Mouse (Mus musculus): ENCODE data around the gene Trappc2.

Gene Trappc2

DNA sequence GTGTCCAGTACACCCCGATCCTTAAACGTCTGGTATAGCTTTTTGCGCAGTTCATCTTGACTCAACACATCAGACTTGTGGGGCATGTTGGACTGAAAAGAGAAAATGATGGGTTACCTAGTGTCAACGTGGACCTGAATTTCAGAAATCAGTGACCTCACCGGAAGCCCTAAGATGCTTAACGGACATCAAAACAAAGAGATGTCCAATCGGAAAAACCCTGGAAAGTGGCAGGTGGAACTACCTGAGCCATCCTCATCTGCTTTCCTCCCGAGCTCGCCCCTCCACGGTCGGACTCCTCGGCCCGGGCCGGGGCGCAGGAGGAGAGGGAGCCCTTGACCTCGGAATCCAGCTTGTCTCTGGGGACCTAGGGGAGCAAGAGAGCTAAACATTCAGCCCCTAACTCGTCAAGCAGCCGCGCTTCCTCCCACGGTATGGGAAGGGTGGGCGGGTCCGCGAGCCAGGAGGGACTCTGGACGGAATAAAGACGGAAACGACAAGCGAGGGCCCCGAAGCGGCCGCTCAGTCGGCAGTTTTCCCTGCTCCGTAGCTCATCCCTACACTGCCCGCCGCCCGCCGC is at the start of gene Trappc2:
Gene Trappc2 (plus strand): TSS at position 539 of the 580 bp plus-strand sequence.
- DNase-seq (ENCODE audit: low spot score) = no peak

DNA sequence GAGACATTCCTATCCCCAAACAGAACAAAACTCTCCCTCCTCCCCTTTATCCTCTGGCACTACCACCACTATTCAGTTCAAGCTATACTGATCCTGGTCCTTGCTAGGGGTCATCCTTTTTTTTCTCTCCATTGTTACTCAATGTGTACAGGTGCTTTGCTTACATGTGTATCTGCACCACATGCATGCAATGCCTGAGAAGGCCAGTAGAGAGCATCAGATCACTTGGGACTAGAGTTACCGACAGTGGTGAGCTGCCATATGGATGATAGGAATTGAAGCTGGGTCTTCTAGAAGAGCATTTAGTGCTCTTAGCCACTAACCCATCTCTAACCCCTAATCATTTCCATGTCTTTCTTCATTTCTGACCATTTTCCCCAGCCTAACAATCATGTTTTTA is 46.6 kb upstream of the Trappc2 start:
- DNase-seq (ENCODE audit: low spot score) = no peak

DNA sequence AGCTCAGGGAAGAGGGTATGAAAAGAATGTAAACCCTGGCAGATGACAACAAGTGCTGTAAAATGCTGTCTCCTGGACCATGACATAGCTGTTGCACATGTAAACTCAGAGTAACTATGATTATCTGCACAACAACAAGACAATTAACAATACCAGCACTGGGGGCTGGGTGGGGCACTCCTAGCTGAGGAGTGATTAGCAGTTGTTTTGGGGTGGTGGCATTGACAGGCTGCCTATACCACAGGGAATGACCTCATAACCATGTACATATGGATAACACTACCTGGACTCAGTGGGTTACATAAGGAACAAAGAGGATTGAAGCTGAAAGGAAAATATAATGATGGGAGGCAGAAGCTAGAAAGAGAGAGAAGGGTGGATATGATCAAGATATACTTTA is 32.5 kb upstream of the Trappc2 start:
- no peak for DNase-seq (ENCODE audit: low spot score)

GRCm38 (mm10) chrX:166416196-166416595 is 24.2 kb upstream of the Trappc2 start:
- DNase-seq (ENCODE audit: low spot score) = peak; percentile 51

GRCm38 (mm10) chrX:166434812-166435211 is 5.6 kb upstream of the Trappc2 start:
- peak; percentile 9 for DNase-seq (ENCODE audit: low spot score)

GRCm38 (mm10) chrX:166440616-166441063 is 266 bp downstream of the Trappc2 start, which contains the start of gene Ofd1:
Ofd1 (minus strand) TSS chrX:166440704.
- peak; percentile 94 for DNase-seq (ENCODE audit: low spot score)

- no peak for DNase-seq (ENCODE audit: low spot score)
Measured at GRCm38 (mm10) chrX:166444552-166444951, 4.2 kb downstream of the Trappc2 start.

DNA sequence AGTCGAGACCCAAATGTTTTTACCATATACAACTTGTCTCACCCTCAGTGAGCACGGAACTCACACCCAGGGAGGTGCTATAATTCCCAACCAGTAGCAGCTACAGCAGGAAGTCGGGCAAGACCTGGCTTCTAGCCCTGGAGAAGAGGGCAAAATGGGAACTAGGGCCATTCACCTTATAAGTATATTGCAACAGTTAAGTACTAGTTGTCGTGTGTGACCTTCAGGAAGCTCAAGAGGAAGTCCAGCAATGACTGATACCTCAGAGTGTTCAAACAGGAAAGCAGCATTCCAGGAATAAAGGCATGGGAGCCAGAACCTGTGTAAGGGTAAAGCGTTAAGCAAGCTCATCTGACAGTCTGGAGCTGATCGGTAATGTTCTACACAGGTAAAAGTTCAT is 13.2 kb downstream of the Trappc2 start:
- DNase-seq (ENCODE audit: low spot score) = no peak

DNA sequence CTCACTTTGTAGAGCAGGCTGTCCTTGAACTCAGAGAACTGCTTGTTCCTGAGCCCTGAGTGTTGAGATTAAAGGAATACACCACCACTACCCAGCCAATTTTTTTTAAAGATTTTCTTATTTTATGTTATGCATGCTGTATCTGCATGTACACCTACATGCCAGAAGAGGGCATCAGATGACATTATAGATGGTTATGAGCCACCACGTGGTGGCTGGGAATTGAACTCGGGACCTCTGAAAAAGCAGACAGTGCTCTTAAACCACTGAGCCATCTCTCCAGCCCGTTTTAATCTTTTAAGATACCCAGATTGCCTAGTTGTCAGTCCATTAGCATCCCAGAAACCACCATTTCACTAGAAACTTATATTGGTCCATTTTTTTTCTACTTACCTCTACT is 14.0 kb downstream of the Trappc2 start:
- DNase-seq (ENCODE audit: low spot score) = no peak

GRCm38 (mm10) chrX:166455525-166455924 is 15.2 kb downstream of the Trappc2 start:
- DNase-seq (ENCODE audit: low spot score) = no peak

- DNase-seq (ENCODE audit: low spot score) = no peak
Measured at GRCm38 (mm10) chrX:166468321-166468720, 27.9 kb downstream of the Trappc2 start.

DNA sequence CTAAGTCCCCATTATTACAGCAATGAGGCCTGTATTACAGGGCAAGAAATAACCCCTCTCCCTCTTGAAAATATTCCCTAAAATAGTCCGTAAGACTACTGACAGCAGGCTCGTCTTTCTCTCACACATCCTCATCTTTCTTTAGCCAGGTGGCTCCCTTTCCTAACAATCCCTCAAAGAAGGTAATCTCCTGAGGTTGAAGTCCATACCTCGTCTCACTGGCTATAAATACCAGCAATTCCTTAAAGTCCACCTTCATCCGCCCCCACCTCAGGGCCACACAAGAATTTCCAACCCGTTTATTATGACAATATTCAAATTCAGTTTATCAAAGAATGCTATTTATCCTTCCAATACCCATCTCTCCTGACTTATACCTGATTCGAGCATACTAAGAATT is 32.2 kb downstream of the Trappc2 start:
- DNase-seq (ENCODE audit: low spot score) = no peak

DNA sequence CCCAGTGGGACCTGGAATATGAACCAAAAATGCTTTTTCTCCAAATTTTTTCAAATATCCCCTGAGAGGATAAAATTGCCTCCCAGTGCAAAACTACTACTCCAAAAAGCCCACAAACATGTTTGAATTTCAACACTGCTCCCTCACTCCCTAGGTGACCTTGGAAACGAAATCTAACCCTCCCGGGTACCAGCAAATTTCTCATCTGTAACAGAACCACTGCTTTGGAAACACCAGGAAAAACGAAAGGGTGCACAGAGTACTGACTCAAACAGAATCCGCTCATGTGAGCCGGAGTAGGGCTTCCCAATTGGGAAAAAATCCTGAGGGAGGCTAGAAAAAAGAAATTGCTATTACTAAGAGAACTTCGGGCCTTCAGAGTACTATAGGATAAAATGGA is 37.0 kb downstream of the Trappc2 start:
- DNase-seq (ENCODE audit: low spot score) = no peak

DNA sequence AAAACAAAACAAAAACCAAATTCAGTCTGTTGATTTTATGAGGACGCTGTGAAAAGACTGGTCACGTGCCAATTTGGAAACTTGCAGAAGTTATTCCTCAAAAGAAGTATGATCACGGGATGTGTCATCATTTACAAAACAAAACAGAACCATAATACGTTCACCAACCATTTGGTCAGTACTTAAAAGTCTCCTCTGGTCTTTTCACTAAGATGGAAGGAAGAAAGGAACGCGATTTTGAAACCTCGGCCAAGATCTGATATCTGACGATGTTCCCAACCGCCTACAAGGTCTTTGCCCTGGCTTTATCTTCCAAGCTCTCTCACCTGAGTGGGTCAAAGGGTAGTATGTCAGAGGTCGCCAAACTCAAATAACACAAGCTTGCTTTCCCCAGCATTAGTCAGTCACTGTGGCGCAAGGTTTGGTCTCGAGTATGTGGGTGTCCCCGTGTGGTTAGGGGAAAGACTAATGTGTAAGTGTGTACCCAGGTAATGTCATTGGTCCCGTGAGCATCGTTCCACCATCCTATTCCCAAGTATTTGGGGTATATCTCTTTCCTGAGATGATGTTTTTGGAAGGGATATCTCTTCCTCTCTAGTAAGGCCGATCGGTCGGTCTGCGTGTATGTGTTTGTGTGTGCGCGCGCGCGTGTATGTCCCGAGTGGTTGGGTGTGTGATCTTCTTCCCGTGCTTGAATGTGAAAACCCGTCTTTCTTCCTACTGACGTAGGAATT is 38.4 kb downstream of the Trappc2 start:
- DNase-seq (ENCODE audit: low spot score) = peak; percentile 5

- peak; percentile 89 for DNase-seq (ENCODE audit: low spot score)
Measured at GRCm38 (mm10) chrX:166479365-166479983, 39.1 kb downstream of the Trappc2 start, which contains the start of gene Rab9. Rab9 (minus strand) TSS chrX:166479867.

DNA sequence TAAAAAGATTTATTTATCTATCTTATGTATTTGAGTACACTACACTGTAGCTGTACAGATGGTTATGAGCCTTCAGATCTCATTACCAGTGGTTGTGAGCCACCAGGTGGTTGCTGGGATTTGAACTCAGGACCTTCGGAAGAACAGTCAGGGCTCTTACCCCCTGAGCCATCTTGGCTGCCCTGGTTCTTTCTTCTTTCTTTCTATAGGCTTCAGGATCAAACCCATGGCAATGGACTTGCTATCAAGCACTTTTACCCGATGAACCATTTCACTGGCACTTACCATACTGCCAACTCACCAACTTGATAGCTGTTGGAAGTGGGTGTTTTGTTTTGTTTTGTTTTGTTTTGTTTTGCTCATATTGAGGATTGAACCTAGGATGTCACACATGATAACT is 54.7 kb downstream of the Trappc2 start:
- DNase-seq (ENCODE audit: low spot score) = no peak

DNA sequence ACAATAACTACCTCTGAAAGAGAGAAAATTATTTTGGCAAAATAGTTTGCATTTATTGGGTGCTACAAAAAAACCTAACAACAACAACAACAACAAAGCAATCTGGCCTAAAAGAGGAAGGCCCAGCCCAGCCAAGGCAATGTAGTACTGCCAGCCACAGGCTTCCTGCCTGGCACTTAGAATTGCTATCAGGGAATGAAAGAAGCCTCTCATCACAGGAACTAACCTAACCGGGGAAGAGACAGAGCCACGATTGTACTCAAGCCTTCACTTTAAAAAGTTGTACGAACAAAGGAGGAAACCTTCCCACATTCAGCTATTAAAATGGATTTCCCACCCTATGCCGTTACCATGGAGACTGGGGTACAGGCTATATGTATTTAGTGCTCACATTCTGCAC is 57.4 kb downstream of the Trappc2 start:
- no peak for DNase-seq (ENCODE audit: low spot score)

DNA sequence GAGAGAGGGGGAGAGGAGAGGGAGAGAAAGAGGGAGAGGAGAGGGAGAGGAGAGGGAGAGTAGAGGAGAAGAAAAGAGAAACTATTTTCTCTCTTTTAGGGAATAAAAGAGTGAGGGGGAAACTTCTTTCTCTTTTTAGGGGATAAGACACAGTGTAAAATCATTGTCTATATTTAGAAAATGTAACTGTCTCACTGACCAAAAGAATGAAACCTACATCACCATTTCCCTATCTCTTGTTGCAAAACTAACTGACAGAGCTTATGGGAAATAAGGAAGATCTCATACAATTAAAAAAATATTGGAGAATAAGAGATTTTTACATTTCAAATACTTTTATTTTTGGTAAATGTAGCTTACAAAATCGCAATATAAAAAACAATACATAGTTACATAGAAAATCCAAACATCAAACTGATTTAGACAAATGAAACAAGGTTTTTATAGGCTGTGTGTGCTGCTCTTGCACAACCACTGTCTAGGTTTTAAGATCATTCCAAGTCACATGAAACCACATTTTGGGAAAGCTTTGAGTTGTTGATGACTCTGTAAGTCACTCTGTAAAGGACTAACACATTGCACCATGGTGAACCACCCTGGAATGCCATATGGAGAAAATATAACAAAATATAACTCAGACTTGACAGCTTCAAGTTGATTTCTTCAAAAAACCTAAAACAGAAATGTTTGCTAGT is 59.3 kb downstream of the Trappc2 start:
- DNase-seq (ENCODE audit: low spot score) = no peak
